Mouse (Mus musculus): ENCODE results near the gene Fsd2.

DNA sequence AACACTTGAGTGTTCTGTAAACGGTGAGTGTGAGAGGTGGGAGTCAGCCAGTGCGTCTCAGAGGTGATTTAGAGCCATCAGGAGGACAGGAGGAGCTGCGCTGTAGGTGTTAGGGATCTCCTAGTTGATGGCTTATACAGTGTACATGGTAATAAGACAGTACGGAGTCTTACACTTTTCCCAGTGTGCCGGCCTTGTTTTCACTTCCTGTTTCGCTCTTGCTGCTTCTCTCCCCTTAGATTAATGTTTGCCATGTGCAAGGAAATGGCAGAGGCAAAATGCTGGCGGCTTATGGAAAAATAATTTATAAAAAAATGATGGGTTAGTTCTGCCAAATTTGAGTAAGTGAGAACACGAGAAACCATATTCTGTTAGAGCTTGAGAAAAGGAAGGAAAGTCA, 37.8 kb downstream of the Fsd2 start:
- TF ChIP-seq CTCF (IDR thresholded peaks at IDR 0.05; ENCODE audit: borderline replicate concordance, extremely low read depth, insufficient read depth, insufficient read length) (no peak), POLR2A (IDR thresholded peaks at IDR 0.05; ENCODE audit: borderline replicate concordance, extremely low read depth, insufficient read depth, insufficient read length, poor library complexity, severe bottlenecking) (no peak)

All from brain, embryonic 14.5 days (tissue).